Mouse (Mus musculus) lung, adult 2 months (tissue): Measurements from ENCODE around the gene Asb8.

Experiments
- CTCF ChIP-seq: fragments of 200-500 bp; IDR thresholded peaks from 2 replicates; pipeline ENCODE4 v1.5.1; 2011; ENCODE audit warnings: mild to moderate bottlenecking, low read length, control low read depth; ENCODE audit not compliant: insufficient read depth
- POLR2A ChIP-seq: fragments of 200-500 bp; IDR thresholded peaks from 2 replicates; pipeline ENCODE4 v1.6.1; 2011; ENCODE audit warnings: low read depth, mild to moderate bottlenecking, control low read depth, low read length, borderline replicate concordance; ENCODE audit errors: extremely low read depth

- no peak for TF ChIP-seq CTCF
- TF ChIP-seq POLR2A = no peak
Measured at GRCm38 (mm10) chr15:98106506-98106905, 58.9 kb downstream of the Asb8 start.
